Mouse (Mus musculus): Measurements from ENCODE around the gene Cpsf4l.
A peak's percentile ranks its signal among the peaks of the same experiment; 100 is the strongest.

Cpsf4l gene

GRCm38 (mm10) chr11:113736848-113737552 lies 27.2 kb upstream of the Cpsf4l start:
- DNase-seq (ENCODE audit: low read depth in 1 of 2, low spot score in 2 of 2) = no peak

DNA sequence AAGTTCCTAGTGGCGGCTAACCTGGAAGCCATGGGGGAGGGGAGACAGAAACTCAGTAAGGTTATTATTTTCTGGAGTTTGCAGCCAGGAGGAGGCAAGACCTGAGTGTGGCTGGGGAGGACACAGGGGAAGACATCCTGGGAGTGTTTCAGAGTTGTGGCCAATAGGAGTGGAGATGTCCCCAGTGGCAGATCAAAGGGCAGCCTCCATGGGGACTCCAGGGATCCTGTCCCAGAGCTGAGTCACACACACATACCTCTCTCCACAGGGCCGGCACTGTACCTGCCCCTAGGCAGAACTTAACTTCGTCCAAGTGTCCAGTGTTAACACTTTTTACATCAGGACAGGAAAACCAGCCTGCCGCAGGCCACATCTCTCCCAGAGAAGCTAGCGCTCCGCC lies 25.3 kb upstream of the Cpsf4l start:
- no peak for DNase-seq (ENCODE audit: low read depth in 1 of 2, low spot score in 2 of 2)

- peak; percentile 50 to 69 for DNase-seq (ENCODE audit: low read depth in 1 of 2, low spot score in 2 of 2)
Observed at GRCm38 (mm10) chr11:113733631-113734364, 24.0 kb upstream of the Cpsf4l start.

DNA sequence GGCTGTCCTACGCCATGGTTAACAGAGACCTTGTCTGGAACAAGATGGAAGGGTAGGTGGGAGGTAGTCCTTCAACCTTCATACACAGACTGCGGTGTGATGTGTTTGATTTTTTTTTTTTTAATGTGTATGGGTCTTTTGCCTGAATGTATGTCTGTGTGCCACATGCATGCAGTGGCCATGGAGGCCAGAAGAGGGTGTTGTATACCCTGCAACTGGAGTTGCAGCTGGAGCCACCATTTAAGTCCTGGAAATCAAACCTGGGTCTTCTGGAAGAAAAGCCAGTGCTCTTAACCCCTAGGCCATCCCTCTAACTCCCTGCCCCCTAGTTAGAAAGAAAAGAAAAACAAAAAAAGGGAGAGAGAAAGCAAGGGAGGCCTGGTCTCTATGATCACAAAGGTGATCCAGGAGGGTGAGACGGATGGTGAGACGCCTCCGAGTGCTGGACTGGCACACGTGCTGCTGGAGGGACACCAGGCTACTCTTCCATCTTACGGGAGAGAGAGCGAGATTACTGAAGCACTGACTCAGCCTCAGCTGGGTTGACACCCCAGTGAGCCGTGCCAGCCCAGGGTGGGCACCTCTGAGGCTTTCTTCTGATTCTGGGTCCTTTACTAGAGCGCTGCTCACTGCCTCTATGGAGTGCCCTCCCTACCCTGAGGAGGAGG lies 22.3 kb upstream of the Cpsf4l start:
- DNase-seq (ENCODE audit: low read depth in 1 of 2, low spot score in 2 of 2) = no peak

- DNase-seq (ENCODE audit: low read depth in 1 of 2, low spot score in 2 of 2) = no peak
Observed at GRCm38 (mm10) chr11:113730879-113731278, 21.1 kb upstream of the Cpsf4l start.

DNA sequence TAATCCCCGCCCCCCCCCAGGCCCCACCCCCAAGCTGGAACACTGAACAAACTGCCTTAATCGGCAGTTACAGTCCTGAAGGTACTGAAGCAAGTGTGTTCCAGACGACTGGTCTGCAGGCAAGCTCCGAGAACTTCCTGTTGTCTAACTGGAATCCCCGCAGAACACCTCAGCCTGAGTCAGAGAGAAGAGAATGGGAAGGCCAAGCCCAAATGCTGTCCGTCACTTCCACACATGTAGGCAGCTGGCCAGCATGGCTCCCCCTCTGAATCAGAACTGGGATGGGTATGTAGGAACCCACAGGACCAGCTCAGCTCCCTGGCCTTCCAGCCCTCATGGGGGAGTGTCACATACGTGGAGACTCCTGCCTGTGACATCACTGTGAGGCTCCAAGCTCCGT lies 20.1 kb upstream of the Cpsf4l start:
- no peak for DNase-seq (ENCODE audit: low read depth in 1 of 2, low spot score in 2 of 2)

- DNase-seq (ENCODE audit: low read depth in 1 of 2, low spot score in 2 of 2) = no peak
Observed at GRCm38 (mm10) chr11:113729239-113729638, 19.4 kb upstream of the Cpsf4l start.

- DNase-seq (ENCODE audit: low read depth in 1 of 2, low spot score in 2 of 2) = no peak
Observed at GRCm38 (mm10) chr11:113727992-113728391, 18.2 kb upstream of the Cpsf4l start.

DNA sequence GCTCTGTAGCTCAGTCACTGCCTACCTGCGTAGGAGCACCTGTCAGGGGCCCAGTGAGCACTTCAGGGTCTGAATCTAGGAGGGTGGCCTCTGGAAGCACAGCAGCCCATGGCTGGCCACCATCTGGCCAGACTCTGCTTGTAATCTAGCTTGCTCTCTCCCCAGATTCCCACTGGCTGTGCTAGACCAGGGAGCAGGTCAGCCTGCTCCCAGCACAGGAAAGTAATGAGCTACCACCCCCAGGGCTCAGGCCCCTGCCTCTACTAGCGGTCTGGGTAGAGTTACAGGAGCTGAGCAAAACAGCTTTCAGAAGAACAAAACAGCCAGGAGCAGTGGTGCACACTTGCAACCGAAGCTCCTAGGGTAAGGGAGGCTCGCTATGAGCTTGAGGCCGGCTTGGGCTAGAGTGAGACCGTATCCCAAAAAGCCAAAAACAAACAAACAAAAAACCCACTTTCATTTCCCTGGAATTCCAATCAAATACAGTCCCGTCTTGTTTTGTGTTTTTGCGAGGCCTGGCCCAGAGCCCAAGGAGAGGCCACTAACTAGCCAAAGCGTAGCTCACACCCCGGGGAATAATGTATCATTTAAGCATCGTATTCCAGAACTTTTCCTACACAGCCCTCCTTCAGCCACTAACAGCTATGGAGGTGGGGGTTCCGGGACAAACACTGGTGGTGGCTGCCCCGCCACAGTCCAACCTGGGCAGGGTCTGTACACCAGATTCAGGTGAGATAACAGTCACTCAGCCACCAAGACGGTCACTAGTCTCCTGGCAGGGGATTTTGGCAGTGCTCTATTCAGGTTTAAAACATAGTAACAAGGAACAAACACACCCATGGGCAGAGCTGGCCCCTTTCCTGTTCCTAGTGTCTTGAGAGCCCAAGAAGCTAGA lies 17.4 kb upstream of the Cpsf4l start:
- no peak for DNase-seq (ENCODE audit: low read depth in 1 of 2, low spot score in 2 of 2)

DNA sequence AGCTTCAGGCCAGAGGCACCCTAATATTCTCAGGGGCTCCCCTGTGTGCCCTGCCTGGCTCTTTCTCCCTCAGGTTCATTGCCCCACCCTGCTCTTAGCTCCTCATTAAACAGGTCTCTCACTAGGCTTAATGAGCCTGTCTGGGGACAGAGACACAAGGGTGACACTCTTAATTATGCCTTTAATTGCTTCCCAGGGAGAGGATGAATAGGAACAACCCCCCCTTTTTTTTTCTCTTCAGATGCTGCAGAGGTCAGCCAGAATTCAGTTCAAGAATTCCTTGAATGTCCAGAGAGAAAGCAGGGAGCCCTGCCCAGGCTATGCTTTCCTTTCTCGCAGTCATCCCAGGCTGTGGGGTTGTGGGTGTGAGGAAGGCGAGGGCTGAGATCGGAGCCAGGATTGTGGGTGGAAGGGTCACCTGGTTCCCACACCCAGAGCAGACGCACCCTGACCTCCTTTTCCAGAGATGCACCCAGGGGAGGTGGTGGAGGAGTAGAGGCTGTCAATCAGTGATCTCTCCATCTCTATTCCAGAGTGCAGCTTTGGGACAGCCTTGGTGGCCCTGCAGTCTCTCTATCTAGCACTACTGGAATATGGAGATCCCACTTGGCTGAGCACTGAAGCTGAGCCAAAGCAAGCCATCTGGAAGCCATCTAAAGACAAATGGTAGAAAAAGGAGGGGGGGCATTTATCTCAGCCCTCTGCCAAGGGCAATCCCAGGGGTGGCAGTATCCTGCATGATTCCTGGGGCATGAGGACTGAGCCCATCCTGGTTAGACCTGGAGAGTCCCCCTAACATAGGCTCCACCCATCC lies 15.6 kb upstream of the Cpsf4l start:
- DNase-seq (ENCODE audit: low read depth in 1 of 2, low spot score in 2 of 2) = no peak

GRCm38 (mm10) chr11:113722405-113723090 lies 12.7 kb upstream of the Cpsf4l start:
- DNase-seq (ENCODE audit: low read depth in 1 of 2, low spot score in 2 of 2) = no peak

DNA sequence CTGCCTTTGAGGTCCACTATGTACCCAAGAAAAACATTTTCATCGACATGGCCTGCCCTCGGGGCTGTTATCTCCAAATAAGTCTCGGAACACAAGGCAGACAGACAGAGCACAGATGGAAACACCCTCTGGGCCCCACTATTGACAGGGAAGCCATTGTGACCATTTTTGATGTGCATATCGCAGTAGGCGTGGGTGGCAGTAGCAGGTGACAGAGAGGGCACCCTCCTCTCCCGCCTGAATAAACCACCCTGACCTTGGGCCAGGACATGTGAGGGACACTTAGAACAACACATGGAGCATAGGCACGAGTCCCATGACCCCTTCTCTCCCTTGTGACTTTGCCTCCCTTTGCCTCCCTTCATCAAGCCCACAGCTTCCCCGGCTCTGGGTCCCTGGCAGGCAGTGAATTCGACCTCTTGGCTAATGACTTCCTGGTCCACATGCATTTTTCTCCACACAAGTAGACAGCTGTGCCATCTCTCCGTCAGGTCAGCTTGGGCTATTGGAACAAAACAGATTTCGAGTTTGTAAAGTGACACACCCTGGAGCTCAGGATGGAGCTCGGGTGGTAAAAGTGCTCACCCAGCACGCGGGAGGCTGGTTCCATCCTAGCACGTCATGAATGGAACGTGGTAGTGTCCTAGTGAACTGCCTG lies 8.1 kb upstream of the Cpsf4l start:
- DNase-seq (ENCODE audit: low read depth in 1 of 2, low spot score in 2 of 2) = no peak

DNA sequence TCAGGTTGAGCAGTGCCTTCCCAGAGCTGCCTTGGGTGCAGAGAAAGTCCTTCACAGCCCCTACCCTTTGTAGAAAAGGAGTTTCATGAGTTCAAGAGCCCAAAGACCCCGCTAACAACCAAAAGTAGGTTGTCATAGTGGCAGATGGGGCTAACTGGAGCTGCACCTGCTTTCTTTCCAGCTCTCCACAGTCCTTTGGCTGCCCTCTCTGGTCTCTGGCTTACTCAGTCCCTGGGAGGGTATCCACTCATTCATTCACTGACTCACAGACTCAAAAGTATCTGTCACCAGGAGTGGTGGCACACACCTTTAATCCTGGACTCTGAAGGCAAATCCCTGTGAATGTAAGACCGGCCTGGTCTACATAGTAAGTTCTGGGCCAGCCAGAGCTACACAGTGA lies 6.3 kb upstream of the Cpsf4l start:
- DNase-seq (ENCODE audit: low read depth in 1 of 2, low spot score in 2 of 2) = no peak

GRCm38 (mm10) chr11:113715078-113715674 lies 5.4 kb upstream of the Cpsf4l start:
- DNase-seq (ENCODE audit: low read depth in 1 of 2, low spot score in 2 of 2) = no peak

GRCm38 (mm10) chr11:113711061-113711460 lies 1.2 kb upstream of the Cpsf4l start:
- DNase-seq (ENCODE audit: low read depth in 1 of 2, low spot score in 2 of 2) = no peak

- DNase-seq (ENCODE audit: low read depth in 1 of 2, low spot score in 2 of 2) = no peak
Observed at GRCm38 (mm10) chr11:113710257-113710777, 500 bp upstream of the Cpsf4l start.

DNA sequence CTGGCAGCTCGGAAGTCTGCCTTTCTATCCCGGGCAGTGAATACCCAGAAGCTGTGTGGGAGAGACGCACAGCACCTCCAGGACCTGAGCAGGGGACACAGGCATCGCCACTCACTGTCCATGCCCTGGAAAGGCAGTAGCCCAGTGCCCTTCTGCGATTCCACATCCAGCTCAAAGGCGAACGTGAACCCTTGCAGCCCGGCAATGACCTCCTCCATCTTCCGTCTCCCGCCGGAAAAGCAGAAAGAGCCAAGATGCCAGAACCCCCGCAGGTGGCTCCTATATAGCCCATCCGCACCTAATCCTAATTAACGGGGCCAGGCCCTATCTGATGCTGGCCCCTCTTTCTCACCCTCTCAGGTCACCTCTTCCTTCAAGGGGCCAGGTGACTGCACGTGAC lies 545 bp downstream of the Cpsf4l start:
- no peak for DNase-seq (ENCODE audit: low read depth in 1 of 2, low spot score in 2 of 2)

GRCm38 (mm10) chr11:113708629-113709213 lies 1.1 kb downstream of the Cpsf4l start:
- no peak for DNase-seq (ENCODE audit: low read depth in 1 of 2, low spot score in 2 of 2)
